Mouse (Mus musculus) stomach, postnatal 0 days (tissue): ENCODE data around the gene Grin2d. TPM values are rescaled to one million over a fixed set of nuclear protein-coding genes. Genes with fewer than 3 reads are reported as not detected.
A peak's percentile ranks its signal among the peaks of the same experiment; 100 is the strongest.

Source experiments
- ATAC-seq: fragments of 200-750 bp; cut with Nextera tagmentation; 2 replicates; pipeline ENCODE4 v1.8.0; 2017; ENCODE audit not compliant: low FRiP score, low TSS enrichment
- DNase-seq: peaks from one replicate; pipeline ENCODE4 v3.0.0-alpha.2; 2016; ENCODE audit warnings: low spot score
- H3K27ac ChIP-seq: fragments of 300-500 bp; sonication (generic); replicated peaks from 2 replicates; pipeline ENCODE4 v1.5.1; 2014; ENCODE audit warnings: mild to moderate bottlenecking, control low read depth
- H3K27me3 ChIP-seq: fragments of 300-500 bp; sonication (generic); 2 replicates; pipeline ENCODE4 v1.6.1; 2014; ENCODE audit warnings: low read length; ENCODE audit not compliant: control insufficient read depth, insufficient read depth
- H3K36me3 ChIP-seq: fragments of 300-500 bp; sonication (generic); 2 replicates; pipeline ENCODE4 v1.6.1; 2014; ENCODE audit warnings: low read length, mixed read lengths; ENCODE audit not compliant: control insufficient read depth, insufficient read depth
- H3K4me1 ChIP-seq: fragments of 300-500 bp; sonication (generic); replicated peaks from 2 replicates; pipeline ENCODE4 v1.6.1; 2014; ENCODE audit warnings: antibody characterized with exemption; ENCODE audit not compliant: control insufficient read depth, insufficient read depth
- H3K4me2 ChIP-seq: fragments of 300-500 bp; sonication (generic); replicated peaks from 2 replicates; pipeline ENCODE4 v1.6.1; 2014; ENCODE audit warnings: low read depth, mild to moderate bottlenecking, control low read depth, moderate library complexity
- H3K4me3 ChIP-seq: fragments of 300-500 bp; sonication (generic); 2 replicates; pipeline ENCODE4 v1.5.1; 2014; ENCODE audit warnings: low read depth, low read length, control low read depth
- H3K9ac ChIP-seq: fragments of 300-500 bp; sonication (generic); 2 replicates; pipeline ENCODE4 v1.6.1; 2014; ENCODE audit warnings: mild to moderate bottlenecking, low read length, control low read depth, mixed read lengths
- H3K9me3 ChIP-seq: fragments of 300-500 bp; sonication (generic); 2 replicates; pipeline ENCODE4 v1.6.1; 2016; ENCODE audit warnings: low read length; ENCODE audit not compliant: control insufficient read depth
- CTCF ChIP-seq: IDR thresholded peaks from 2 replicates; pipeline ENCODE4 v1.5.1; 2016; ENCODE audit warnings: antibody characterized with exemption, low read depth, mild to moderate bottlenecking, moderate library complexity
- EP300 ChIP-seq: optimal IDR thresholded peaks from 2 replicates; pipeline ENCODE3; 2016; ENCODE audit warnings: antibody characterized with exemption
- WGBS: fragments of 180-500 bp; shearing (Covaris S2); extraction: QIAGEN DNeasy Blood & Tissue Kit; methylation state at CpG from one replicate; pipeline ENCODE4 v1.1.7; 2014; 5-methylcytosine and 5-hydroxymethylcytosine counted together
- polyA plus RNA-seq: library from polyadenylated mRNA; unstranded; fragments of >200 nt; fragmentation: Nextera tagmentation; extraction: Ambion mirVana; gene quantifications from 2 replicates; pipeline ENCODE4 v1.2.1, GENCODE M21; 2015

The Grin2d gene
- polyA plus RNA-seq, 1 experiment from 2014 or later: 0.35 TPM

DNA sequence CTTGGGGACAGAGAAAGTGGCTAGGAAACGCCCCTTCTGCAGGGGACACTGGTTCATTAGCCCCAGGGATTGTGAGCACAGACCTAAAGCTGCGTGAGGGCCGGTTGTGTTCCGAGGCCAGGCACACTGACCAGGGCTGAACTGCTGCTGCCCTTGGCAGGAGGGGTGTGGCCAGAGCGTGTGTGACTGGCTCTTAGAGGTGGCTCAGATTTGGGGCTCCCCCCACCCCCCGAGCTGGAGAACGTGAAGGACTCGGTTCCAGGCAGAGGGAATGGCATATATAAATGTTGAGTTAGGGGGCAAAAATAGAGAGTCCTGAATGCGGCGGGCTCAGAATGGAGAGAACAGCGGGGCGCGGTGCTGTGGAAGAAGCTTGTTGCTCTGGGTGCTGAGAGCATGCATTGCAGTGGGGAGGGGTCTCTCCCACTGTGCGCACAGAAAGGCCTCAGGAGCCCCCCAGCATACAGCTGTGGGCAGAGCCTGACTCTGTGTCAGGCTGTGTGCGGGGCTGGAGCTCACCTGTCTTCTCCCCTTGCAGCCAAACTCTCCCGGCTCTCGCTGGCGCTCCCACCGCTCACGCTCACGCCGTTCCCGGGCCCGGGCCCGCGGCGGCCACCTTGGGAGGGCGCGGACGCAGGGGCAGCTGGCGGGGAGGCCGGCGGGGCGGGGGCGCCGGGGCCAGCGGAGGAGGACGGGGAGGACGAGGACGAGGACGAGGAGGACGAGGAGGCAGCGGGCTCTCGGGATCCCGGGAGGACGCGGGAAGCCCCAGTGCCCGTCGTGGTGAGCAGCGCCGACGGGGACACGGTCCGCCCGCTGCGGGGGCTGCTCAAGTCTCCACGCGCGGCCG is 80.3 kb downstream of the Grin2d start:
- Histone ChIP-seq H3K27ac (no peak overlapping the region), H3K9me3 (no peaks in the 10 kb centered on the region), H3K4me2 (peak overlapping the region; percentile 81), H3K4me1 (0 out of 2 replicates have a peak, but pooled peaks cover 5% of the 10 kb centered on the region), H3K4me3 (peak overlapping the region; percentile 47), H3K36me3 (no peaks in the 10 kb centered on the region), H3K27me3 (no peaks in the 10 kb centered on the region), H3K9ac (peak overlapping the region; percentile 64)
- DNase-seq (peak; percentile 47), ATAC-seq (no peak)
- 5% methylated on average over 58 of the region's 60 CpGs for WGBS
- TF ChIP-seq EP300: no peak
- TF ChIP-seq CTCF: no peak

DNA sequence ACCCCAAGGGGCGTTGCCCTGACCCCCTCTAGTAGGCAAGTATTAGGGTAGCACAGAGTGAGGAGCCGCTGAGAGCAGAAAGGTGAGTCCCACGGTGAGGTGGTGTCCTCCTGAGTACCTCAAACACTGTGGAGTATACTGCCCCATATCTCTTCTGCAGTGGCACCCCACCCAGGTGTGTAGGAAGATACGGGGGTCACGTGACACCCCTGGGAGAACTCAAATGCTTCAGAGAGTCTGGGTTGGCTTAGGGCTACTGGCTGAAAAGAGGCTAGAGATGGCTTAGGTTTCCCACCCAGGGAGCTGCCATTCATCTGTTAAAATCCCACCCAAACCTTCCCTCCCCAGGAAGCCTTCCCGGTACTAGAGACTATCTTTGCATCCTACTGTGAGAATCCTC is 81.2 kb downstream of the Grin2d start:
- TF ChIP-seq CTCF (no peak), EP300 (no peak)
- 56% methylated on average over 6 of the region's 6 CpGs for WGBS
- Histone ChIP-seq H3K27ac (no peak overlapping the region), H3K9me3 (no peaks in the 10 kb centered on the region), H3K9ac (no peak overlapping the region), H3K4me3 (no peak overlapping the region), H3K36me3 (no peaks in the 10 kb centered on the region), H3K4me2 (no peak overlapping the region), H3K27me3 (no peaks in the 10 kb centered on the region), H3K4me1 (0 out of 2 replicates have a peak, but pooled peaks cover 5% of the 10 kb centered on the region)
- no peak for ATAC-seq
- no peak for DNase-seq

DNA sequence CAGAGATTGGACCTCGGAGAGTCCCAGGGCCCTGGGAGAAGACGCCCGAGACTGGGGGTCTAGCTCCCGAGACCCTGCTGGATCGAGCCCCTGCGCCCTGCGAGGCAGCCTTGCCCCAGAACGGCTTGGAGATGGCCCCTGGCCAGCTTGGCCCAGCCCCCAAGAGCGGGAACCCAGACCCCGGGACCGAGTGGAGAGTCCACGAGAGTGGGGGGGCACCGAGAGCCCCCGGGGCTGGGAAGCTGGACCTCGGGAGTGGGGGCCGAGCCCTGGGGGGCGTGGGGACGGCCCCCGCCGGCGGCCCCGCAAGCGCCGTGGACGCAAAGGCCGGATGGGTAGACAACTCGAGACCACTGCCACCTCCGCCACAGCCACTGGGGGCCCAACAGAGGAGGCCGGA is 83.2 kb downstream of the Grin2d start:
- 0 out of 2 replicates have a peak, but pooled peaks cover 5% of the 10 kb centered on the region for H3K4me1 ChIP-seq
- DNase-seq (no peak), ATAC-seq (no peak)
- H3K27ac ChIP-seq: no peak overlapping the region
- WGBS: 97% methylated on average over 27 of the region's 29 CpGs
- no peak overlapping the region for H3K4me2 ChIP-seq
- no peak for TF ChIP-seq EP300
- no peak overlapping the region for H3K4me3 ChIP-seq
- H3K9ac ChIP-seq: no peak overlapping the region
- no peaks in the 10 kb centered on the region for H3K27me3 ChIP-seq
- no peaks in the 10 kb centered on the region for H3K36me3 ChIP-seq
- no peaks in the 10 kb centered on the region for H3K9me3 ChIP-seq

GRCm38 (mm10) chr7:45793969-45794585 is 84.1 kb downstream of the Grin2d start:
- no peaks in the 10 kb centered on the region for H3K27me3 ChIP-seq
- H3K4me3 ChIP-seq: no peak overlapping the region
- DNase-seq (no peak), ATAC-seq (no peak)
- H3K4me2 ChIP-seq: no peak overlapping the region
- H3K27ac ChIP-seq: no peak overlapping the region
- H3K9ac ChIP-seq: no peak overlapping the region
- H3K36me3 ChIP-seq: no peaks in the 10 kb centered on the region
- H3K9me3 ChIP-seq: no peaks in the 10 kb centered on the region
- H3K4me1 ChIP-seq: 0 out of 2 replicates have a peak, but pooled peaks cover 5% of the 10 kb centered on the region
- WGBS: 85% methylated on average over 25 of the region's 44 CpGs
- no peak for TF ChIP-seq CTCF
- no peak for TF ChIP-seq EP300

- no peaks in the 10 kb centered on the region for H3K9me3 ChIP-seq
- no peak overlapping the region for H3K4me3 ChIP-seq
- DNase-seq: no peak
- no peak overlapping the region for H3K27ac ChIP-seq
- TF ChIP-seq EP300 (no peak), CTCF (no peak)
- ATAC-seq: no peak
- no peaks in the 10 kb centered on the region for H3K27me3 ChIP-seq
- H3K36me3 ChIP-seq: no peaks in the 10 kb centered on the region
- H3K4me2 ChIP-seq: no peak overlapping the region
- H3K9ac ChIP-seq: no peak overlapping the region
- 84% methylated on average over 23 of the region's 24 CpGs for WGBS
- 0 out of 2 replicates have a peak, but pooled peaks cover under 1% of the 10 kb centered on the region for H3K4me1 ChIP-seq
Measured at GRCm38 (mm10) chr7:45793240-45793639, 84.9 kb downstream of the Grin2d start.
